Mouse (Mus musculus) erythroblast, embryonic 14.5 days (primary cell): ENCODE data around the gene Olfr826.

Experiments
- GATA1 ChIP-seq: IDR thresholded peaks from 2 replicates; pipeline ENCODE4 v1.6.1; 2012; ENCODE audit warnings: low read length, inconsistent platforms, mixed read lengths
- TAL1 ChIP-seq: IDR thresholded peaks from 3 replicates; pipeline ENCODE4 v1.6.1; 2012; ENCODE audit warnings: low read length, inconsistent platforms, mixed read lengths

GRCm38 (mm10) chr10:130144121-130144520, 39.9 kb downstream of the Olfr826 start:
- TF ChIP-seq GATA1 (no peak), TAL1 (no peak)
